Mouse (Mus musculus): ENCODE measurements around the gene Ccs. TPM values are rescaled to one million over a fixed set of nuclear protein-coding genes. Genes with fewer than 3 reads are reported as not detected.

Gene Ccs
- polyA plus RNA-seq, 1 experiment from 2014 or later, result 40.8 TPM

GRCm38 (mm10) chr19:4802691-4803091, 36.4 kb downstream of the Ccs start:
- H3K4me1 ChIP-seq (replicated peaks), result peaks cover 9% of the 10 kb centered on the region
- no peak overlapping the region for H3K9ac ChIP-seq
- H3K27ac ChIP-seq (replicated peaks), result no peak overlapping the region
- ATAC-seq (ENCODE audit: low FRiP score, low read depth), result peak; percentile 46; the same call in 1 of the 2 replicates
- no peak overlapping the region for H3K4me3 ChIP-seq
- no peaks in the 10 kb centered on the region for H3K27me3 ChIP-seq
- WGBS, result 79% methylated on average over 7 of the region's 7 CpGs
- no peaks in the 10 kb centered on the region for H3K9me3 ChIP-seq
- peaks cover 44% of the 10 kb centered on the region for H3K36me3 ChIP-seq
- H3K4me2 ChIP-seq, result no peak overlapping the region

- WGBS, result 93% methylated on average over 5 of the region's 5 CpGs
- Histone ChIP-seq H3K36me3 (peaks cover 47% of the 10 kb centered on the region), H3K4me1 (replicated peaks) (peaks cover 13% of the 10 kb centered on the region), H3K4me2 (no peak overlapping the region), H3K4me3 (no peak overlapping the region), H3K9ac (no peak overlapping the region), H3K27me3 (no peaks in the 10 kb centered on the region), H3K27ac (replicated peaks) (no peak overlapping the region), H3K9me3 (no peaks in the 10 kb centered on the region)
- ATAC-seq (ENCODE audit: low FRiP score, low read depth), result no peak
These were observed 40.0 kb downstream of the Ccs start for GRCm38 (mm10) chr19:4799083-4799482.

GRCm38 (mm10) chr19:4797846-4798245, 41.3 kb downstream of the Ccs start:
- H3K4me2 ChIP-seq, result no peak overlapping the region
- no peak overlapping the region for H3K9ac ChIP-seq
- peaks cover 15% of the 10 kb centered on the region for H3K4me1 ChIP-seq (replicated peaks)
- H3K36me3 ChIP-seq, result peaks cover 44% of the 10 kb centered on the region
- WGBS, result 99% methylated on average over 2 of the region's 2 CpGs
- H3K27ac ChIP-seq (replicated peaks), result no peak overlapping the region
- no peaks in the 10 kb centered on the region for H3K9me3 ChIP-seq
- no peak for ATAC-seq (ENCODE audit: low FRiP score, low read depth)
- no peak overlapping the region for H3K4me3 ChIP-seq
- H3K27me3 ChIP-seq, result no peaks in the 10 kb centered on the region

- Histone ChIP-seq H3K36me3 (peaks cover 38% of the 10 kb centered on the region), H3K4me2 (no peak overlapping the region), H3K9me3 (no peaks in the 10 kb centered on the region), H3K27ac (replicated peaks) (no peak overlapping the region), H3K4me1 (replicated peaks) (peaks cover 32% of the 10 kb centered on the region), H3K9ac (no peak overlapping the region), H3K27me3 (no peaks in the 10 kb centered on the region), H3K4me3 (no peak overlapping the region)
- WGBS, result 90% methylated on average over 1 of the region's 1 CpGs
- ATAC-seq (ENCODE audit: low FRiP score, low read depth), result no peak
These were observed 43.2 kb downstream of the Ccs start for GRCm38 (mm10) chr19:4795929-4796328.

GRCm38 (mm10) chr19:4793831-4794422, 45.2 kb downstream of the Ccs start, which contains the start of gene Rbm4:
Gene Rbm4, minus strand, starts transcription at chr19:4793901.
- WGBS, result under 1% methylated on average over 31 of the region's 31 CpGs
- H3K4me2 ChIP-seq, result peak within 1 kb of the TSS; percentile 74

GRCm38 (mm10) chr19:4793281-4793830, 45.8 kb downstream of the Ccs start:
- WGBS, result 2% methylated on average over 16 of the region's 16 CpGs
- Histone ChIP-seq H3K4me2 (peak overlapping the region; percentile 74), H3K9me3 (no peaks in the 10 kb centered on the region), H3K4me1 (replicated peaks) (peaks cover 57% of the 10 kb centered on the region), H3K36me3 (peaks cover 27% of the 10 kb centered on the region), H3K27me3 (no peaks in the 10 kb centered on the region), H3K4me3 (peak overlapping the region; percentile 65), H3K9ac (peak overlapping the region; percentile 71), H3K27ac (replicated peaks) (peak overlapping the region; percentile 86)
- ATAC-seq (ENCODE audit: low FRiP score, low read depth), result peak; percentile 24; the same call in 1 of the 2 replicates

More at GRCm38 (mm10) chr19:4793831-4794422, 45.2 kb downstream of the Ccs start, which contains the start of gene Rbm4:
- Histone ChIP-seq H3K4me3 (peak within 1 kb of the TSS; percentile 65), H3K27ac (replicated peaks) (peak within 1 kb of the TSS; percentile 86), H3K4me1 (replicated peaks) (peaks cover 51% of the 10 kb centered on the region), H3K9ac (peak within 1 kb of the TSS; percentile 71), H3K9me3 (no peaks in the 10 kb centered on the region), H3K36me3 (peaks cover 30% of the 10 kb centered on the region), H3K27me3 (no peaks in the 10 kb centered on the region)
- peak; percentile 99 for ATAC-seq (ENCODE audit: low FRiP score, low read depth)

GRCm38 (mm10) chr19:4786313-4786712, 52.8 kb downstream of the Ccs start:
- Histone ChIP-seq H3K27ac (replicated peaks) (no peak overlapping the region), H3K9me3 (no peaks in the 10 kb centered on the region), H3K4me1 (replicated peaks) (peaks cover 45% of the 10 kb centered on the region), H3K27me3 (no peaks in the 10 kb centered on the region), H3K9ac (no peak overlapping the region), H3K4me3 (no peak overlapping the region), H3K4me2 (no peak overlapping the region), H3K36me3 (peaks cover 65% of the 10 kb centered on the region)
- no peak for ATAC-seq (ENCODE audit: low FRiP score, low read depth)
- 96% methylated on average over 2 of the region's 2 CpGs for WGBS

- H3K36me3 ChIP-seq, result peaks cover 63% of the 10 kb centered on the region
- H3K27ac ChIP-seq (replicated peaks), result no peak overlapping the region
- peaks cover 34% of the 10 kb centered on the region for H3K4me1 ChIP-seq (replicated peaks)
- no peak overlapping the region for H3K4me3 ChIP-seq
- no peaks in the 10 kb centered on the region for H3K9me3 ChIP-seq
- 89% methylated on average over 7 of the region's 7 CpGs for WGBS
- ATAC-seq (ENCODE audit: low FRiP score, low read depth), result no peak
- no peak overlapping the region for H3K9ac ChIP-seq
- no peak overlapping the region for H3K4me2 ChIP-seq
- no peaks in the 10 kb centered on the region for H3K27me3 ChIP-seq
These were observed 53.9 kb downstream of the Ccs start for GRCm38 (mm10) chr19:4785206-4785605.

GRCm38 (mm10) chr19:4782891-4783290, 56.2 kb downstream of the Ccs start:
- peaks cover 54% of the 10 kb centered on the region for H3K36me3 ChIP-seq
- H3K9ac ChIP-seq, result no peak overlapping the region
- no peaks in the 10 kb centered on the region for H3K9me3 ChIP-seq
- H3K27ac ChIP-seq (replicated peaks), result no peak overlapping the region
- no peak overlapping the region for H3K4me3 ChIP-seq
- peaks cover 13% of the 10 kb centered on the region for H3K4me1 ChIP-seq (replicated peaks)
- no peak for ATAC-seq (ENCODE audit: low FRiP score, low read depth)
- no peaks in the 10 kb centered on the region for H3K27me3 ChIP-seq
- no peak overlapping the region for H3K4me2 ChIP-seq
- 88% methylated on average over 2 of the region's 2 CpGs for WGBS

Other genes starting within 250 kb of the Ccs start
- 13.2 and 14.7 TPM in 2 replicates for gene Lrfn4, start 223.7 kb downstream of the Ccs start, polyA plus RNA-seq (2015; fragmentation: Nextera tagmentation; extraction: Ambion mirVana)
- 50.6 and 54.2 TPM in 2 replicates for gene Rce1, start 213.7 kb downstream of the Ccs start, polyA plus RNA-seq (2015; fragmentation: Nextera tagmentation; extraction: Ambion mirVana)
- 6.6 and 7.0 TPM in 2 replicates for gene Gm960, start 140.7 kb downstream of the Ccs start, polyA plus RNA-seq (2015; fragmentation: Nextera tagmentation; extraction: Ambion mirVana)
- gene Sptbn2, start 128.2 kb downstream of the Ccs start, polyA plus RNA-seq (2015; fragmentation: Nextera tagmentation; extraction: Ambion mirVana), result 29.2 and 33.5 TPM in 2 replicates
- gene Rbm4b, start 82.8 kb downstream of the Ccs start, polyA plus RNA-seq (2015; fragmentation: Nextera tagmentation; extraction: Ambion mirVana), result 134 and 139 TPM in 2 replicates
- gene Rbm4, start 45.4 kb downstream of the Ccs start, polyA plus RNA-seq (2015; fragmentation: Nextera tagmentation; extraction: Ambion mirVana), result 72.3 and 87.5 TPM in 2 replicates
- 22.9 and 23.9 TPM in 2 replicates for gene Gm21992, start 27.7 kb downstream of the Ccs start, polyA plus RNA-seq (2015; fragmentation: Nextera tagmentation; extraction: Ambion mirVana)
- 62.4 and 64.8 TPM in 2 replicates for gene Rbm14, start 27.7 kb downstream of the Ccs start, polyA plus RNA-seq (2015; fragmentation: Nextera tagmentation; extraction: Ambion mirVana)
- 0.55 and 0.73 TPM in 2 replicates for gene Ccdc87, start within 50 bp of the Ccs start, polyA plus RNA-seq (2015; fragmentation: Nextera tagmentation; extraction: Ambion mirVana)
- gene Ctsf, start 15.8 kb upstream of the Ccs start, polyA plus RNA-seq (2015; fragmentation: Nextera tagmentation; extraction: Ambion mirVana), result 76.5 and 78.7 TPM in 2 replicates
- gene Actn3, start 38.6 kb upstream of the Ccs start, polyA plus RNA-seq (2015; fragmentation: Nextera tagmentation; extraction: Ambion mirVana), result 1.6 and 2.3 TPM in 2 replicates
- gene Zdhhc24, start 39.3 kb upstream of the Ccs start, polyA plus RNA-seq (2015; fragmentation: Nextera tagmentation; extraction: Ambion mirVana), result 23.3 and 24.1 TPM in 2 replicates
- 8.5 and 10.3 TPM in 2 replicates for gene Bbs1, start 67.3 kb upstream of the Ccs start, polyA plus RNA-seq (2015; fragmentation: Nextera tagmentation; extraction: Ambion mirVana)
- gene Dpp3, start 89.0 kb upstream of the Ccs start, polyA plus RNA-seq (2015; fragmentation: Nextera tagmentation; extraction: Ambion mirVana), result 106 and 108 TPM in 2 replicates
- 13.3 and 13.7 TPM in 2 replicates for gene Peli3, start 103.8 kb upstream of the Ccs start, polyA plus RNA-seq (2015; fragmentation: Nextera tagmentation; extraction: Ambion mirVana)
- 95.7 and 101 TPM in 2 replicates for gene Mrpl11, start 122.8 kb upstream of the Ccs start, polyA plus RNA-seq (2015; fragmentation: Nextera tagmentation; extraction: Ambion mirVana)
- 0.31 and 0.51 TPM in 2 replicates for gene Npas4, start 151.0 kb upstream of the Ccs start, polyA plus RNA-seq (2015; fragmentation: Nextera tagmentation; extraction: Ambion mirVana)
- 12.2 and 15.4 TPM in 2 replicates for gene Slc29a2, start 184.5 kb upstream of the Ccs start, polyA plus RNA-seq (2015; fragmentation: Nextera tagmentation; extraction: Ambion mirVana)
- gene B4gat1, start 199.5 kb upstream of the Ccs start, polyA plus RNA-seq (2015; fragmentation: Nextera tagmentation; extraction: Ambion mirVana), result 93.1 and 97.9 TPM in 2 replicates
- 2.7 and 5.1 TPM in 2 replicates for gene AC124502.3, start 199.6 kb upstream of the Ccs start, polyA plus RNA-seq (2015; fragmentation: Nextera tagmentation; extraction: Ambion mirVana)
- gene Brms1, start 202.0 kb upstream of the Ccs start, polyA plus RNA-seq (2015; fragmentation: Nextera tagmentation; extraction: Ambion mirVana), result 30.7 and 31.7 TPM in 2 replicates
- gene Rin1, start 211.1 kb upstream of the Ccs start, polyA plus RNA-seq (2015; fragmentation: Nextera tagmentation; extraction: Ambion mirVana), result 0.79 and 1.1 TPM in 2 replicates
- gene Cd248, start 228.7 kb upstream of the Ccs start, polyA plus RNA-seq (2015; fragmentation: Nextera tagmentation; extraction: Ambion mirVana), result 19.8 and 22.0 TPM in 2 replicates
- gene Tmem151a, start 246.2 kb upstream of the Ccs start, polyA plus RNA-seq (2015; fragmentation: Nextera tagmentation; extraction: Ambion mirVana), result 28.3 and 34.0 TPM in 2 replicates
- 55.8 and 64.0 TPM in 2 replicates for gene Yif1a, start 249.2 kb upstream of the Ccs start, polyA plus RNA-seq (2015; fragmentation: Nextera tagmentation; extraction: Ambion mirVana)